Comparison of ENCODE assay signal across 17 mouse cellular contexts in genomic region chr2:70333553-70333952, GRCm38 (mm10).
A peak's percentile ranks its signal among the peaks of the same experiment; 100 is the strongest.
DNase-seq lines count a peak whose midpoint lies in the region; ATAC-seq and TF ChIP-seq lines count a peak whose summit lies in the region.
"Had no signal": no experiment of that assay in that cellular context is flagged by ENCODE, and none has a peak within 500 bp of the region (broad histone marks: within the 10 kb centered on the region; RNA-seq: fewer than 3 reads in every experiment).

No protein-coding gene starts in this region.

- no peaks in the 10 kb centered on the region for H3K9me3 ChIP-seq in lung, embryonic 16.5 days (ENCODE audit: control insufficient read depth, low read length)
- no peaks in the 10 kb centered on the region for H3K9me3 ChIP-seq in midbrain, embryonic 10.5 days (replicated peaks)
- H3K9me3 ChIP-seq: hindbrain, embryonic 15.5 days; limb, embryonic 15.5 days; stomach, embryonic 15.5 days had no signal

- H3K27ac ChIP-seq in kidney, adult 2 months (ENCODE audit: insufficient read depth, low read depth, low read length): no peak overlapping the region
- peak overlapping the region; percentile 68 for H3K27ac ChIP-seq in lung, embryonic 16.5 days (ENCODE audit: low read length)
- no peak overlapping the region for H3K27ac ChIP-seq in midbrain, embryonic 10.5 days (replicated peaks)
- no peak overlapping the region for H3K27ac ChIP-seq in left cerebral cortex, adult 2 months
- H3K27ac ChIP-seq: heart, embryonic 15.5 days; hindbrain, embryonic 15.5 days; kidney, postnatal 0 days; limb, embryonic 15.5 days had no signal

- intact Hi-C loops in left cerebral cortex, adult 2 months (cut with DNase I): no loop called here

- H3K4me1 ChIP-seq in kidney, adult 2 months (ENCODE audit: control insufficient read depth, insufficient read depth, low read length): no peaks in the 10 kb centered on the region
- H3K4me1 ChIP-seq in lung, embryonic 16.5 days (replicated peaks; ENCODE audit: control insufficient read depth, insufficient read depth, low read length): peaks cover 40% of the 10 kb centered on the region
- peaks cover 18% of the 10 kb centered on the region for H3K4me1 ChIP-seq in midbrain, embryonic 10.5 days

- no peaks in the 10 kb centered on the region for H3K27me3 ChIP-seq in kidney, adult 2 months (replicated peaks; ENCODE audit: control insufficient read depth, insufficient read depth, low read length)
- H3K27me3 ChIP-seq in lung, embryonic 16.5 days (ENCODE audit: control insufficient read depth, insufficient read depth, low read depth, low read length): no peaks in the 10 kb centered on the region
- no peaks in the 10 kb centered on the region; the same call in 1 of the 2 replicates for H3K27me3 ChIP-seq in midbrain, embryonic 10.5 days (ENCODE audit: low read depth, poor library complexity, severe bottlenecking)
- H3K27me3 ChIP-seq: heart, embryonic 15.5 days; hindbrain, embryonic 15.5 days; Patski; stomach, embryonic 15.5 days had no signal

- TF ChIP-seq CTCF in kidney, adult 2 months (conservative IDR thresholded peaks at IDR 0.05; ENCODE audit: insufficient read depth, insufficient read length, low read depth, low read length): no peak
- no peak for TF ChIP-seq CTCF in left cerebral cortex, adult 2 months (IDR thresholded peaks at IDR 0.05)

- H3K36me3 ChIP-seq in kidney, adult 2 months (ENCODE audit: control insufficient read depth, insufficient read depth, low read length): no peaks in the 10 kb centered on the region
- no peaks in the 10 kb centered on the region for H3K36me3 ChIP-seq in lung, embryonic 16.5 days (ENCODE audit: control insufficient read depth, insufficient read depth, low read length)
- no peaks in the 10 kb centered on the region for H3K36me3 ChIP-seq in midbrain, embryonic 10.5 days
- H3K36me3 ChIP-seq: heart, embryonic 15.5 days; hindbrain, embryonic 15.5 days; limb, embryonic 15.5 days; stomach, embryonic 15.5 days had no signal

- no peak overlapping the region for H3K4me3 ChIP-seq in kidney, adult 2 months (ENCODE audit: insufficient read depth, low read depth, low read length)
- no peak overlapping the region for H3K4me3 ChIP-seq in lung, embryonic 16.5 days (ENCODE audit: low read length)
- H3K4me3 ChIP-seq in midbrain, embryonic 10.5 days: no peak overlapping the region
- no peak overlapping the region for H3K4me3 ChIP-seq in left cerebral cortex, adult 2 months
- H3K4me3 ChIP-seq: heart, embryonic 15.5 days; hindbrain, embryonic 15.5 days; limb, embryonic 15.5 days; myocyte; stomach, embryonic 15.5 days had no signal

- peak; percentile 29 for ATAC-seq in lung, embryonic 16.5 days (ENCODE audit: low read depth)
- ATAC-seq: Patski had no signal

- no peak overlapping the region for H3K4me2 ChIP-seq in lung, embryonic 16.5 days (ENCODE audit: low read depth, low read length)
- H3K4me2 ChIP-seq: heart, embryonic 15.5 days; hindbrain, embryonic 15.5 days; limb, embryonic 15.5 days; stomach, embryonic 15.5 days had no signal

- 79% methylated on average over 6 of the region's 6 CpGs for WGBS in kidney, adult 2 months
- WGBS in lung, embryonic 16.5 days: 47% methylated on average over 6 of the region's 6 CpGs
- 90% methylated on average over 6 of the region's 6 CpGs for WGBS in midbrain, embryonic 10.5 days

- no peak for TF ChIP-seq POLR2A in kidney, adult 2 months (IDR thresholded peaks at IDR 0.05; ENCODE audit: low read depth, low read length)

- DNase-seq in kidney, adult 2 months: peak; percentile 20
- no peak for DNase-seq in kidney, adult 9 months
- peak; percentile 4 for DNase-seq in NIH3T3 (ENCODE audit: low read depth)
- DNase-seq in adrenal gland, postnatal 14 days: peak; percentile 87
- no peak for DNase-seq in midbrain, embryonic 10.5 days (ENCODE audit: low spot score)
- DNase-seq in left cerebral cortex, adult 2 months (ENCODE audit: extremely low spot score in 1 of 2, low spot score in 2 of 2): no peak
- no peak for DNase-seq in embryo, embryonic 10 days (ENCODE audit: low spot score)
- DNase-seq: cerebellum, adult 18-20 months; embryo, embryonic 11 days had no signal

- no peak overlapping the region for H3K9ac ChIP-seq in lung, embryonic 16.5 days (ENCODE audit: low read length)
- H3K9ac ChIP-seq: heart, embryonic 15.5 days; hindbrain, embryonic 15.5 days; limb, embryonic 15.5 days; stomach, embryonic 15.5 days had no signal

Comparison
In these comparisons a context has a peak if more than half of its experiments do, and no peak if none do; other contexts are left out.
1. DNase-seq: peak in kidney, adult 2 months (single experiment), NIH3T3 (single experiment) and adrenal gland, postnatal 14 days (single experiment); none in kidney, adult 9 months (single experiment), midbrain, embryonic 10.5 days (single experiment), left cerebral cortex, adult 2 months (0 of 2) and embryo, embryonic 10 days (single experiment).